Mouse (Mus musculus) thymus, postnatal 10 days (tissue): ENCODE results near the gene Ttc25.
A peak's percentile ranks its signal among the peaks of the same experiment; 100 is the strongest.
"Not testable (repeated sequence)": the region's sequence is repeated elsewhere in the genome, so short reads cannot be mapped to it uniquely, and the experiment has no call there.

Source experiments
- DNase-seq, 2 experiments: peaks; one replicate each; pipeline ENCODE4 v3.0.0; 2021; ENCODE audit warnings: low spot score in 2 of 2

The Ttc25 gene

DNA sequence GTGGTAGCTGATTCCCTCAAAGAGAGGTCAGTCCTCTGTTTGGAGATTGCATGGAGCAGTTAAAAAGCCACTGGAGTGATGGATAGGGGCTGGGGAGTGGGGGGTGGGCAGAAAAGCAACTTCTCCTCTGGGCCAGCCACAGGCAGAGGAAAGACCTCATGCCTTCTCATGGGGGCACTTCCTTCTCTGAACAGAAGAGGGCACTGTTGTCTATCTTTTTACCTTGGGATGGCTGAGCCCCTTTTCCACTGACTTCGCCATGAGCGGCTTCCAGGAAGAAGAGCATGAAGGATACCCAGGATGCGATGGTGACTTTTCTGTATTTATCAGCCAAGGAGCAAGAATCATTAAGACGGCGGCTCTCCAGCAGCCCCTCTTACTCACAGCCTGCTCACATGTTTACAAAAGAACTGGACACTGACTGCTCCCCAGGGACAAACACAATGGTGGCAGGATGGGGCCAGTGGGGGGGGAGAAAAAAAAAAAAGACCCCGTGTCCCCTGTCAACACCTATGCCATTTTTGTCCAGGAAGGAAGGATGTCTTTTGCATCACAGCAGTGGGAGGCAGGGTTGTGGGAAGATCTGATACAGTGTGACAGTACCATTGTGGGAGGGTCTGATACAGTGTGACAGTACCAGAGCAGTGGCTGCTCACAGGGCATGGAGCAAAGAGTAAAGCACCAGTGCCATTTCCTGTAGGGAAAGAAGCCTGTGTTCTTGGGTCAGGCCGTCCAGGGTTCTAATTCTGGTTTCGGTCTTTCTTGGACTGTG, 25.2 kb downstream of the Ttc25 start:
- DNase-seq: peak; percentile 51 to 78

DNA sequence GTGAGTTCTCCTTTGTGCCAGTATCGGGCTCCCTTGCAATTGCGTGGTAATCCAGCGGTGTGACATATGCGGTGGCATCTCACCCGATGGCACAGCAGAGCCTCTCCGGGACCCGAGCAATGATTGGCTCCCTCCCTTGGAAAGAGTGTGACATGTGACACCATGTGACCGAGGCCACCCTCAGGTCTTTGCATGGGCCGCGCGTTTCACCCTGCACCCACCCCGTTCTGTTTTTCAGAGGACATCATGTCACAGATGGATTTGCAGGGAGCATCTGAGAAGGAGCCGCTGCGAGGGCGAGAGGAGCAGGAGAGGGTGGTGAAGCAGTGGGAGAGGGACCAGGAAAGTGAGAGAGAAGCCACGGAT, 25.8 kb downstream of the Ttc25 start:
- no peak for DNase-seq

DNA sequence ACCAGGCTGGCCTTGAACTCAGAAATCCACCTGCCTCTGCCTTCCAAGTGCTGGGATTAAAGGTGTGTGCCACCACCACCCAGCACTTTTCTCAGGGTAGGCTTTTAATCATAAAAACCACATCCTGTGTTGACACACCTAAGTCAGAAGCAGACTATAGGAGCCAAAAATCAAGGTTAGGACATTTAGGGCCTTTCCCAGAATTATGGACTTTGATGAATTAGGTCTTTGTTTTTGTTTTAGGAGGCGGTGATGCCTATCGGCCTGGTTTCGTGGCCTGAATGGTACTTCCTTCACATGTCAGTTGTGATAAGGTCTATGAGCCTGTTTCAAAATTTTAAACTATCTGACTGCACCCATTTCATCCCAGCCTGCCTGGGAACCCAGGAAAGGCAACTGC, 28.8 kb downstream of the Ttc25 start:
- DNase-seq: no peak

DNA sequence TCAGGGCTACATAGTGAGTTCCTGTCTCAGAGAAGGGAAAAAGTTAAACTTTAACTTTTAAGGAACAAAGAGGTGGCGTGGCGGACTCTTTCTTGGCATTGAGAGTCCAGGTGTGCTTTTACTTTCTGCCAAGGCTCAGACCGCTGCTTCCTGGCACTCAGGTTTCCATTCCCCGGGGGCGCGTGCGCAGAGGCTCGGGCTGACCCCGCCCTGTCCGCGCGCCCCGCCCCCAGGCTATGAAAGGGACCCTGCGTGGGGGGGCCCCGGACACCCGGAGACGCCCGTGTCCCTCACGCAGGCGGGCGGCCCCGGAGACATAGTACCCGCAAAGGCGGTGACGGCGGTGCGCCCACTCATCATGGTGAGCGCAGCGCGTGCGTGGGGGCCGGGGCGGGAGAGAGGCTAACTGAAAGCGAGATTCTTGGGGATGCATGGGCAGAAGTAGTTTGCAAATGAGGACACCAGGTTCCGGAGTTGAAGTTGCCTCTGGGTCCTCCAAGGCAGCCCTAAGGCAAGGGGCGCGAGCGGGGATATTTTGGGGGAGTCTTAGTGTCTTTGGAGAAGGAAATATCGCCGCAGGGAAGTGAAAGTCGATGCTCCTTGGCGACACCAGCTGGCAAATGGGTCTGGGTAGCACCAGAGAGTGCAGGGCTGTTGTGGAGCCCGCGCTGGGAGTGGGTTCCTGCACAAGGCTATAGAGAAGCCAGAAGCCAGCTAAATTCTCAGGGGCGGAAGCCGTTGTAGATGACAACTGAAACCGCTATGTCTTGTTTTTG, 29.5 kb downstream of the Ttc25 start, which contains the start of gene Cnp:
Cnp (plus strand) TSS at position 197 of the 776 bp plus-strand sequence.
- DNase-seq: peak; percentile 81 to 91

DNA sequence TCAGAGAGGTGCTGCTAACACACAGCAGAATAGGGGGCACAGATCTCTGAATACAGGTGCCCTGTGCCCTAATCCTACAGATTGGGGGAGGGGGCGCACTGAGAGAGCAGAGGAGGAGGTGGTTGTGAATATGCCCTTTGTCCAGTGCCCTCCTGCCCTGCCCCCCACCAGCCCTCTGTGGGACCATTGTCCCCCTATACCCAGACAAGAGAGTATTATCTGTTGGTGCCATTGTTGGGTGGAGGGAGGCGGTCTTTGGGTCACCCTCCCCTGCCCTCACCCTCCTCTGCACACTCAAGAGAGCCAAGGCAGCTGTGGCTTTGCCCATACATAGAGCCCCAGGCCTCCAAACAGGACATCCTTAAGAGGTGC, 30.1 kb downstream of the Ttc25 start:
- no peak for DNase-seq

DNA sequence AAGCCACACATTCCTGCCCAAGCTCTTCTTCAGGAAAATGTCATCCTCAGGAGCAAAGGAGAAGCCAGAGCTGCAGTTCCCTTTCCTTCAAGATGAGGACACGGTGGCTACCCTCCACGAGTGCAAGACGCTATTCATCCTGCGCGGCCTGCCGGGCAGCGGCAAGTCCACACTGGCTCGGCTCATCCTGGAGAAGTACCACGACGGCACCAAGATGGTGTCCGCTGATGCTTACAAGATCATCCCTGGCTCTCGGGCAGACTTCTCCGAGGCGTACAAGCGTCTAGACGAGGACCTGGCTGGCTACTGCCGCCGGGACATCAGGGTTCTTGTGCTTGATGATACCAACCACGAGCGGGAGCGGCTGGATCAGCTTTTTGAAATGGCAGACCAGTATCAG, 30.8 kb downstream of the Ttc25 start:
- DNase-seq: no peak

DNA sequence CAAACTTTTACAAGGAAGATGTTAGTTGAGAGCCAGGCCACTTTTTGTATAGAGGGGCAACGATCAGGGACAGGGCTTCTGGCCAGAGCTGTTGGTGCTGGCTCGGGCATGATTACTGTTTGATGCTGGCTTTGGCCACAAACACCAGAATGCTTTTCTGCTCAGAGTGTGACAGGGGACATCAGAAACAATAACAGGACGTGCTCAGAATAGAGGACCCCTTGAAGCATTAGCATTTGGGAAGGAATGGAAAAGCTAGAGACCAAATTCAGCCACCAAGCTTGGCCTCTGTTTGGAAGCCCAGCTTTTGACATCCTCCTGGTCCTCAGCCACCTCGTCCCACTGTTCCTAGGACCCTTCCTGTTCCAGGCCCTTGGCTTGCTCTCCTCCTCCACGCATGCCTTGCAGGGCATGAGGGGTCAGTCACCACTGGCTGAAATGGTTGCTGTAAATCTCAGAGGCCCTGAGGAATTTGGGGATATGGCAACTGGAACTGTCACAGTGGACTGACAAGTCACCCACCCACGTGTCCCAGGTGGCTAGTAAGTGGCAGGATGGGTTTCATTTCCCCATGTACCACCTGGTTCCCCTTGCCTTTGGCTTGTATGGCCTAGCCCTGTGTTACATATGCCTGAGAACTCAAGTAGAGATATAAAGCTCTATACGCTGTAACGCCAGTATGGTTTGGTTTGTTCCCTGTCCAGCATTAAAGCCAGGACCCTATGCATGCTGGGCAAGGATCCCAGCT, 32.6 kb downstream of the Ttc25 start:
- DNase-seq: no peak

DNA sequence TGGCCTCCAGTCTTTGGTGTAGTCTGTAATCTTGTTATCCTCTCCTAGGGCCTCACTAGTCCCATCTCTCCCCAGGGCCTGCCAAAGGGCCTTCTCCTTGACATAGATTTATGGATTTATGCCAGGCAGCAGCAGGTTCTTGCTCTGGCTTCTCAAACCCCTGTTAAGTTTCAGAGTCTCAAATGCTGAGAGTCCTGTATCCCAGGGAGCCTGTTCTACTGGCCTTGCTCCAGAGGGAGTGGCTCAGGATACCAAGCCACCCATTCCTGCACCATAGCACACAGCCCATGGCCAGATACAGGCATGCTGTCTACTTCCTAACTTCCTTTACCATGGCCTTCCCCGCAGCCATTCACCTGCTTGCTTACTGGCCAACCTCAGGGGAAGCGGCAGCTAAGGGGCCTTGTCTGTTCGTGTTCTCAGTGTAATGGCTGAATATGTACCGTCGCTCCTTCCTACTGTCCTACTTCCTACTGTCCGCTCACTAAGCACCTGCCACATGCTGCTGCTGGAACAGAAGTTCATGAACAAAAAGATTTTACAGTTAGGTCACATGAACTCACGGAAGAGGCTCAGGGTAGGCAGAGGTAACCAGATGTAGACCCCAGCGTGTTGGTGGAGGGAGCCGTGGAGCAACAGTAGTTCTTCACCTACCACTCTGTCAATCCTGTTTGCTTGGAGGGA, 33.9 kb downstream of the Ttc25 start:
- no peak for DNase-seq

DNA sequence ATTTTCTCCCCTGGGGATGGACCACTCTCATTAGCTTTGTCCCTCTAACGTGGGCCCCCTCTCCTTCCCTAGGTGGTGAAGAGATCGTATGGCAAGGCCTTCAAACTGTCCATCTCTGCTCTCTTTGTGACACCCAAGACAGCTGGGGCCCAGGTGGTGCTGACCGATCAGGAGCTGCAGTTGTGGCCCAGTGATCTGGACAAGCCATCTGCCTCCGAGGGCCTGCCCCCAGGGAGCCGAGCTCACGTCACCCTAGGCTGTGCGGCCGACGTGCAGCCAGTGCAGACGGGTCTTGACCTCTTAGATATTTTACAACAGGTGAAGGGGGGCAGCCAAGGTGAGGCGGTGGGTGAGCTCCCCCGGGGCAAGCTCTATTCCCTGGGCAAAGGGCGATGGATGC, 34.9 kb downstream of the Ttc25 start:
- DNase-seq: no peak

DNA sequence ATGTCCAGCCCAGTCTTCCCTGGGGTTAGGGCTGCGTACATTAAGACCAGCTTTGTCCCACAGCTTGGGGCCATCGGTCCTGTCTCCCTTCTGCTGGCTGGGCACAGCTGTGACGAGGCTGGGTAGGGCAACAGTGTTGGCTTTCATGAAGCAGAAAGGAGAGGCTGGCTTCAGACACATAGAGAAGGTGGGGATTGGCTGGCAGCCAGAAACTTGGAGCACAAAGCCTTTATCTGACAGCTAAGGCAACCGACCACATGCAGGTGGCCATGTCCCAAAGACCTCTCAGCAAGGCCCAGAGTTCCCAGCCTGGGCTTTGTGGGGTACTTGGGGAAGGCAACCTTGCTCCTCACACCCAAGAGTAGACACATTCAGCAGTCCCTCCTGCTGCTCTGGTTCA, 36.3 kb downstream of the Ttc25 start:
- peak; percentile 27 to 29 for DNase-seq

DNA sequence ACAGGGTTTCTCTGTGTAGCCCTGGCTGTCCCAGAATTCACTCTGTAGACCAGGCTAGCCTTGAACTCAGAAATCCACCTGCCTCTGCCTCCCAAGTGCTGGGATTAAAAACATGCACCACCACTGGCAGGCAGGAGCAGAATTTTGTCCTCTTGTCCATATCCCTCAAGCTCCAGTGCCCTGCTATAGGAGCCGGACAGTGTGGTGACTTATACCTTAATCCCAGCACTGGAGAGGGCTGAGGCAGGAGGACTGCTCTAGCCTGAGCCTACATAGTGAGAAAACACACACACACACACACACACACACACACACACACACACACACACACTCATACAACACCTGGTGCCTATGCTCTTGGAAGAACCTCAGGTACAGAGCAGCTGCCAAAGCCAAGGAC, 37.0 kb downstream of the Ttc25 start:
- not testable (repeated sequence) for DNase-seq

DNA sequence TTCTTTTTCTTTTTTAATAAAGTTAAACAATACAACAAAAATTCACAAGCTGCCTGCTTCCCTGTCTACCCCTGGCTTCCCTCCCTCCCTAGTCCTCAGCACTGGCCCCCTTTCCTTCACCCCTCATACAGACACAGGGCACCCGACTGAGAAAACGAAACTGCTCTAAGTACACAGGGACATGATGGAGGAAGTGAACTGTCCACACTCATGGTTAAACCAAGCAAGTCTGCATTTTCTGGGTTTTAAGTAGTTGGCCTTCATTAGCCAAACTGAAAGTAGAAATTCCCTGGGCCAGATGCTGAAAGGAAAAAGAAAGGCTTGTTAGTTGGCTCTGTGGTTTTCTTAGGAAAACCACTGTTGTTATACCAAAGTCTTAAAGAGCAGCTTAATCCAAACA, 37.4 kb downstream of the Ttc25 start:
- no peak for DNase-seq

DNA sequence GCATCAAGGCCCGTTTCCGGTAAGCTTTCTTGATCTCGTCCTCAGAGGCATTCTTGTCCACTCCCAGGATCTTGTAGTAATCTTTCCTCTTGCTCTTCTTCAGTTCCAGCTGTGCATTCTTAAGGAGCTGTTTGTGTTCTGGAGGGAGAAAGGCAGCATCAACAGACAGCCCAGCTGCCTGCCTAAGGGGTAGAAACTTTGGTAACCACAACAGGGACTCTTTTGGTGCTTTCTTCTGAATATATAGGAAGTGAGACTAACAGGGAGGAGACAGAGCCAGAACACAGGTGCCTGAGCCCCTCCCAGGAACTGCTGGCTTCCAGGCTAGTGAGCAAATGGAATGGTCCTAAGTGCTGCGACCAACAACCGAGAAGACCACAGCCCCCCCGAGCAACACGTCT, 39.2 kb downstream of the Ttc25 start:
- DNase-seq: peak in 1 of 2 experiments; percentile 29

DNA sequence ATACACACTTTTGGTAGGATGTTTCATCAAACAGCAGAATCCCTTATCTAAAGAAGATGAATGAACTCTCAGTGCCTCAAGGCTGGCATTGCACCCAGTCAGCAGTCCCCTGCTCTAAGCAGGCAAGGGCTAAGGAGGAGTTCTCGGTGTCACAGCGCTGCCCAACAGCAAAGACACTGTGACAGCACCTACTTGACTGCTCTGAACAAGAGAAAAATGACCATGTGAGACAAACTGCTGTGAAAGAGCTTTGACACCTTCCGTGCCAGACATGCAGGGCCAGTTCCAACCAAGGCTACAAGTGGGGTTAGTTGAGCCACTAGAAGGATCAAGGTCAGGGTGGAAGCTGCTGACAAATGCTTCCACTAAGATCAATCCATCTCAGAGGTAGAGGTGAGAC, 39.7 kb downstream of the Ttc25 start:
- DNase-seq: no peak

DNA sequence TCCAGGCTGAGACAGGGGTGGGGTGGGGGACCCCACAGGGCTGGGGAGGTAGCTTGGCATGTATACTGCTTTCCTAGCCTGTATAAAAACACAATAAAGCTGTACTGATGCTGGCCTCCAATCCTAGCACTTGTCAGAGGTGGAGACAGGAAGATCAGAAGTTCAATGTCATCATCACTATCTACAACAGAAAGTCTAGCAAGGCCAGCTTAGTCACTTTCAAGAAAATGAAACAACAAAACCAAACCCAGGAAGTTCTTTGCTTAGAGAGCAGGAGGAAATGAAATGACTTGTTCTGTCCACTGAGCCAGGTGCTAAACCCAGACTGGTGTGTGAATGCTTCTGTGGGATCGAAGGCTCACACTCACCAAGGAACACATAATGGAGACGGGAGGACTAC, 43.1 kb downstream of the Ttc25 start:
- DNase-seq: no peak

DNA sequence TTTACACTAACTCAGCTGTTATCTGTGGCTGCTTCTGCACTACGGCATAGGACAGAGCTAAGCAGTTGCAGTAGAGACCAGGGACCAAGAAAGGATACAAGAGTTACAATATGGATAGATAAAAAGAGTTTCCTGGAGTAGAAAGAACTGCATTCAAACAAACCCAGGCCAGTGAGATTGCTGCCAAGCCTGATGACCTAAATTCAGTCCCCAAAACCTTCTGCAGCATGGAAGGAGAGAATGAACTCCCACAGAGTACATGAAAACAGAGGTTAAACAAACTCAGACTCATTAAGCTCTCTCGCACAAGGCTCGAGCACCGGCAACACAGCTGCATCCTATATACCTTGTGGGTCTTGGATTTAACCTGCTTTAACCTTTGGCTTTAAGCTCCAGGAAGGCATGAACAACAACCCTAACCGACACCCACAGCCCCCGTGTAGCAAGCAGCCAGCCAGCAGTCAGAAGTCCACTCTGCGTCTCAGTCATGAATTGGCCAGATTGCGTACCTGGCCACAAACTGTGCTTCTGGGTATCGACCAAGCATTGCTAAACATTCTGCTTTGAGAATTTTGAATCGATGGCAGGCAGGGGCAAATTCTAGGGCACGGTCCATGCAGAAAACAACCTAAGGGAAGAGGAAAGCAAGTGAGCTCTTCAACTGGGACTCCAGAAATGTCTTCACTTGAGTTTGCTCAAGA, 47.1 kb downstream of the Ttc25 start:
- DNase-seq: no peak

DNA sequence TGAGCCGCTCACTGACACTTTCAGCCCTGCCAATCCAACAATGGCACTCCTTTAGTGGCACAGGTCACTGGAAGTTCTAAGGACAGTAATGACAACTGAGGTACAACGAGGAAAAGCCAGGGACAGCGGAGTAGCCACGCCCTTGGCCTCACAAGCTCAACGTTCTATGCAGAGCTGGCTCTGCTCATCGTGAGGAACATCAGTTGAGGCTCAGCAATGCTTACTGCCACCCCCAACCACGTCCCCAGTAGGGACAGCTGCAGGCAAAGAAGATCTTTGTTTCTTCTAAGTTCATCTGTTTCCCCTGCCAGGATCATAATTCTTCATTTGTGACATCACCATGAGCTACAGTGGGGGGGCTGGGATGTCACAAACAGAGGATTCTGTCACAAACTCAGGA, 49.2 kb downstream of the Ttc25 start:
- DNase-seq: no peak

DNA sequence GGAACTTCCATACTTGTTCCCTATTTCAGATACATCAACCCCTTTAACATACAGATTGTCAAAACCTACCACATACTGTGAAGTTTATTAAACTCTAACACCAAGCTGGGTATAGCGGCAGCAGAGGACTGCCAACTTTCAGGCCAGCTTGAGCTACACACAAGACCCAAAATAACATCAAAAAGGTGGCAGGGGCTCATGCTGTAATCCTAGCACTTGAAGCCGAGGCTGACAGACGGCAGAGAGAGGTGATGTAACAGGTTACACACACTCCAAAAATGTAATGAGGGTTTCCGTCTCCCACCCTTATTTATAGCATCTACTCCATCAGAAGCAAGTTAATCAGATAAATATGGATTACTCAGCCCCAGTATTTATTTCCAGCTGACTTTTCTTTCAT, 50.1 kb downstream of the Ttc25 start:
- DNase-seq: no peak

DNA sequence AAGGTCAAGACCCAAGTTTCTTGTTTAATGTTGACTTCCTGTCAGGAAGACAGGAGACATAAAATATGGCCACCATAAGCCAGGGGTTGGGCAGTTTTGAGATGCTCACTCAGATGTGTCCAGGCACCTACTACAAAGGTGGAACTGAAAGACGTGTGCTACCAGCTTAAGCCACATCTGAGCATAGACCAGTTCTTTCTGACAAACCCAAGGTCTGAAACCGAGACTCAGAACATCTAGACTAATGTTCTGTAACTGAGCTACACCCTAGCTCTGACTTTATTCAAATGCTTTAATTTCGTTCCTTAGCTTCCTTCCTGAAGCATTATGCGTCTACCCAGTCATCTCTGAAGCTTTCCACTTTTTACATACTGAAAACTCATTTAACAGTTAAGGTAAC, 52.7 kb downstream of the Ttc25 start:
- DNase-seq: no peak

DNA sequence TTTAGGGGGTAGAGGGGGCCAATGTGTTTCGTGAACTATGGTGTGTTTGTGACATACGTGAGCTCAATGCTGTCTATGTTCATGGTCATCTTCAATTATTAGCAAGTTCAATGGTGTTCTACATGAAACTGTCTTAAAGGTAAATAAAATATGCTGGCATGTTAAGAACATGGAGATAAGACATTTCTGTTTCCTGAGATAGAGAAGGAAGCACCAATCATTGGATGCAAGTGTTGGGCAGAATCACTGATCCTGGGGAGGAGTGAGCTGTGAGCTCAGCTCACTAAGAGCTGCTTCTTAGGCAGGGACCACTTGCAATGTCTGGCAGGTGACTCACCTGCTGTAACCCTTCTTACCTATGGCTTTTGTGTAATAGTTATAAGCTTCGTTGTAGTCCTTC, 56.0 kb downstream of the Ttc25 start:
- DNase-seq: no peak

DNA sequence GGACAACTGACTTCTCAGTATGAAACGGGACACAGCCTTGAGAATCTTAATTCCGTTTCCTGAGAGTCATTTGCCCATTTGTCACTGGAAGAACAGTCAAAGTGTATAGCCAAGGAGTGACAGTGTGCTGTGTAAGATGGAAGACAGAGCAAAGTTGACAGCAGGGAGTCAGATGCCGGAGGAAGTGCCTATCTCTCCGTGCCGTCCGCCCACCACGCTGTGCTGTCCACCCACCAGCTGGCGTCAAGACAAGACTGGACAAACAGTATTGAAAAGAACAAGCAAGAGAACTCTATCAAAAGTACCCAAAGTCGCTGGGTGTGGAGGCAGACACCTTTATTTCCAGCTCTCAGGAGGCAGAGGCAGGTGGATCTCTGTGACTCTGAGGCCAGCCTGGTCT, 57.7 kb downstream of the Ttc25 start:
- DNase-seq: no peak

DNA sequence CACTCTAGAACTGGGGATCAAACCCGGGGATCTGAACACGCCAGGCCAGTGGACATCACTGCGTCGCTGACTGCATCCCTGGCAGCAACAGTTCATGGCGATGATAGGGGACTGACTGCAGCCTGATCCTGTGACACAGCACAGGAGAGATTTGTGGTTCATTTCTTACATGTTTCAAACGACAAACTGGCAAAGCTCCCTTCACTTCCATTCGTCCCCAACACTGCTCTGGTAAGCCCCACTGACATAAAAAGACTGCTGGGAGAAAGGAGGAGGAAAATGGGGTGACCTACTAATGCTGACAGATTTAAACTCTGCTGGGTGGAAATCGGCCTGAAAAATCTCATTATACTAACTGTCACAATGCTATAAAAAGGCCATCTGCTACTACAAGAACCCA, 58.4 kb downstream of the Ttc25 start:
- DNase-seq: no peak
